Mouse (Mus musculus) C2C12 (cell line): ENCODE results near the gene Gm45062.

Experiments
- CEBPB ChIP-seq: IDR thresholded peaks from one replicate; pipeline ENCODE4 v1.6.1; 2011; ENCODE audit warnings: low read depth, mild to moderate bottlenecking, control low read depth, moderate library complexity
- CTCF ChIP-seq: IDR thresholded peaks from one replicate; pipeline ENCODE4 v1.5.1; 2011; ENCODE audit not compliant: control insufficient read depth, insufficient read depth, insufficient read length
- FOSL1 ChIP-seq: IDR thresholded peaks from one replicate; pipeline ENCODE4 v1.8.0; 2011; ENCODE audit warnings: mild to moderate bottlenecking, low read length; ENCODE audit not compliant: poor library complexity, insufficient read depth, severe bottlenecking
- MYOD1 ChIP-seq: IDR thresholded peaks from one replicate; pipeline ENCODE4 v1.6.1; 2011; ENCODE audit warnings: low read depth; ENCODE audit not compliant: control insufficient read depth, insufficient read length
- USF1 ChIP-seq: IDR thresholded peaks from one replicate; pipeline ENCODE4 v1.6.1; 2011; ENCODE audit warnings: low read depth, mild to moderate bottlenecking, control low read depth, moderate library complexity

DNA sequence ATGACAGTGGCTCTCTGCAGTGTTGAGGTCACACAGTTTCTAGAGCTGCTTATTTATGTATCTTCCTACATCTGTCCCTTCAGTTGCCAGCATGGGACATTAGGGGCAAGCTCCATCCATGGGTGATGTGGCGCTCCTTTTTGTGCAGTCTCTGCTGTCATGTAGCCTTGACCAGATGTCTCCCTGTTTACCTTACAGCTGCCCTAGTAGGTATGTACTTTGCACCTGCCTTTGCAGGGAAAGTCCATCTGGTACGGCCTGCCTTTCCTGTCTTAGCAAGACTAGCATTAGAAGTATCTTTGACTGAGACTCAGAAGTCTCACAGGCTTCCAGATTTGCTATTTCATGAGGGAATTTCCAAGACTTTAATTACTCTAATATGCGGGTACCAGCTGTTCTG lies 11.8 kb downstream of the Gm45062 start:
- TF ChIP-seq CTCF (no peak), CEBPB (no peak), USF1 (no peak), FOSL1 (no peak), MYOD1 (no peak)
